In the genomic region with DNA sequence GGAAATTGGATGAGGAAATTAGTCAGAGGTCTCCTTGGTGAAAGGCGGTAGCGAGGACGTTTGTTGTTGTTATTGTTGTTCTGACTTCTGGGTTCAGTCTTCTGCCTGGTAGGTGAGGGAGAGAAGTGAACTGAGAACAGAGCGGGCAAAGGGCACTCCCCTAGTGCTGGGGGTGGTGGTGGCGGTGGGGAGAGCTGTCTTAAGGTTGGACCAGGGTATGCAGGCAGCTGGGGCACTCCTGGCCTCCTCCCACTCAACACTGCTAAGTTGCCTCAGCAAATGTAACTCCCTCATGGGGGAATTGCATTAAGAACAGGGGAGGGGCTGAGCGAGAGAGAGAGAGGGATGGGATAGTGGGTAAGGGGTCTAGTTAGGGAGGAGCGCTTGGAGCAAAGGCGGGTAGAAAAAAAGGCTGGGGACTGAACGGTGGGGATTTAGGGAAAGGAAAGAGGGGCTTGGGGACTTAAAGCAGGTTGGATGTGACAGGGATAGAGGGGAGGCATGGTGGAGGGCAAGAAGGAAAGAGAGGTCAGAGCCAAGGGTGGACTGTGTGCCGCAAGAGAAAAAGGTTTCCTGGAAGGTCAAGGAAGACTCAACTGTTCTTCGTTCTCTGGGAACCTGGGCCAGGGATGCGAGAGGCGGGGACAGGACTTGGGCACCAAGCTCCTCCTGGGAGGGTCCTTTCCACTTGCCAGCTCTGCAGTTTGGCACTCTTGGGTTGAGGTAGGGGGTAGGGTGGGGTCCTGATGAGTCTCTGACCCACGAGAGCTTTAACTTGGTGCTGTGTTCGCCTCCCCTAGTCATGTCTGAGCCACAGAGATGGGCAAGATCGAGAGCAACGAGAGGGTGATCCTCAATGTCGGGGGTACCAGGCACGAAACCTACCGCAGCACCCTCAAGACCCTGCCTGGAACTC, we compare ENCODE assay signal across 7 mouse cellular contexts. TPM values are rescaled to one million over a fixed set of nuclear protein-coding genes. Genes with fewer than 3 reads are reported as not detected.
A peak's percentile ranks its signal among the peaks of the same experiment; 100 is the strongest.
DNase-seq lines count a peak whose midpoint lies in the region; ATAC-seq and TF ChIP-seq lines count a peak whose summit lies in the region.

Gene Kcnc2 (plus strand): TSS at position 235 of the 916 bp plus-strand sequence.

- ATAC-seq in forebrain, embryonic 14.5 days, result peak; percentile 63
- peak; percentile 78 for ATAC-seq in kidney, embryonic 15.5 days (replicated peaks; ENCODE audit: low FRiP score)
- ATAC-seq in liver, postnatal 0 days, result no peak
- ATAC-seq in stomach, postnatal 0 days (ENCODE audit: low FRiP score, low TSS enrichment), result 0 out of 2 replicates have a peak, but pooled peaks have one; percentile 57
- ATAC-seq in megakaryocyte-erythroid progenitor cell, adult 5-6 weeks (replicated peaks; ENCODE audit: low FRiP score, low TSS enrichment, poor library complexity, severe bottlenecking), result no peak

- no peak for TF ChIP-seq EP300 in liver, postnatal 0 days (IDR thresholded peaks at IDR 0.05; ENCODE audit: low read depth)
- no peak for TF ChIP-seq EP300 in stomach, postnatal 0 days (optimal IDR thresholded peaks at IDR 0.05)

- no peaks in the 10 kb centered on the region for H3K36me3 ChIP-seq in testis, adult 2 months (ENCODE audit: control insufficient read depth, insufficient read depth, low read length)
- no peaks in the 10 kb centered on the region for H3K36me3 ChIP-seq in forebrain, embryonic 14.5 days (ENCODE audit: control insufficient read depth, insufficient read depth, low read length)
- no peaks in the 10 kb centered on the region for H3K36me3 ChIP-seq in kidney, embryonic 15.5 days
- H3K36me3 ChIP-seq in liver, postnatal 0 days (replicated peaks; ENCODE audit: insufficient read depth, low read length), result no peaks in the 10 kb centered on the region
- no peaks in the 10 kb centered on the region for H3K36me3 ChIP-seq in stomach, postnatal 0 days (ENCODE audit: control insufficient read depth, insufficient read depth, low read length)

- no peak for DNase-seq in testis, postnatal 10 days (ENCODE audit: low spot score)
- peak; percentile 35 for DNase-seq in forebrain, embryonic 14.5 days (ENCODE audit: low spot score)
- DNase-seq in liver, postnatal 0 days, result no peak
- DNase-seq in stomach, postnatal 0 days (ENCODE audit: low spot score), result peak; percentile 14

- H3K27ac ChIP-seq in testis, adult 2 months (ENCODE audit: control insufficient read depth, insufficient read depth, low read depth, low read length), result no peak within 1 kb of the TSS
- no peak within 1 kb of the TSS for H3K27ac ChIP-seq in forebrain, embryonic 14.5 days (ENCODE audit: low read depth, low read length)
- 0 out of 2 replicates have a peak within 1 kb of the TSS, but pooled peaks have one; percentile 2 for H3K27ac ChIP-seq in kidney, embryonic 15.5 days
- H3K27ac ChIP-seq in liver, postnatal 0 days (ENCODE audit: low read depth), result no peak within 1 kb of the TSS
- no peak within 1 kb of the TSS for H3K27ac ChIP-seq in stomach, postnatal 0 days (replicated peaks)

- peaks cover 4% of the 10 kb centered on the region; the same call in 1 of the 2 replicates for H3K27me3 ChIP-seq in testis, adult 2 months (ENCODE audit: control insufficient read depth, insufficient read depth, low read length)
- peaks cover 18% of the 10 kb centered on the region for H3K27me3 ChIP-seq in forebrain, embryonic 14.5 days (replicated peaks; ENCODE audit: control insufficient read depth, insufficient read depth, low read length)
- peaks cover 38% of the 10 kb centered on the region for H3K27me3 ChIP-seq in kidney, embryonic 15.5 days
- peaks cover 43% of the 10 kb centered on the region for H3K27me3 ChIP-seq in liver, postnatal 0 days (ENCODE audit: insufficient read depth, low read length)
- H3K27me3 ChIP-seq in stomach, postnatal 0 days (ENCODE audit: control insufficient read depth, insufficient read depth, low read length), result 0 out of 2 replicates have a peak, but pooled peaks cover 3% of the 10 kb centered on the region

- no peaks in the 10 kb centered on the region for H3K9me3 ChIP-seq in forebrain, embryonic 14.5 days (replicated peaks; ENCODE audit: control insufficient read depth, low read length)
- no peaks in the 10 kb centered on the region for H3K9me3 ChIP-seq in kidney, embryonic 15.5 days (replicated peaks)
- H3K9me3 ChIP-seq in liver, postnatal 0 days (ENCODE audit: low read length), result no peaks in the 10 kb centered on the region
- H3K9me3 ChIP-seq in stomach, postnatal 0 days (ENCODE audit: control insufficient read depth, low read length), result no peaks in the 10 kb centered on the region

- TF ChIP-seq POLR2A in testis, adult 2 months (IDR thresholded peaks at IDR 0.05; ENCODE audit: control insufficient read depth, low read depth, low read length), result no peak

- peak within 1 kb of the TSS; percentile 68 for H3K9ac ChIP-seq in forebrain, embryonic 14.5 days (ENCODE audit: low read length)
- H3K9ac ChIP-seq in kidney, embryonic 15.5 days, result peak within 1 kb of the TSS; percentile 49
- 0 out of 2 replicates have a peak within 1 kb of the TSS, but pooled peaks have one; percentile 11 for H3K9ac ChIP-seq in liver, postnatal 0 days (replicated peaks)
- H3K9ac ChIP-seq in stomach, postnatal 0 days (ENCODE audit: low read length), result peak within 1 kb of the TSS; percentile 43

- H3K4me3 ChIP-seq in testis, adult 2 months (ENCODE audit: control insufficient read depth, low read depth, low read length), result peak within 1 kb of the TSS; percentile 82
- peak within 1 kb of the TSS; percentile 57 for H3K4me3 ChIP-seq in forebrain, embryonic 14.5 days (ENCODE audit: low read depth, low read length)
- peak within 1 kb of the TSS; percentile 53 for H3K4me3 ChIP-seq in kidney, embryonic 15.5 days (replicated peaks)
- peak within 1 kb of the TSS; percentile 36 for H3K4me3 ChIP-seq in liver, postnatal 0 days (ENCODE audit: low read depth, low read length)
- peak within 1 kb of the TSS; percentile 44 for H3K4me3 ChIP-seq in stomach, postnatal 0 days (ENCODE audit: low read depth, low read length)

- peak within 1 kb of the TSS; percentile 96 for H3K4me2 ChIP-seq in forebrain, embryonic 14.5 days (ENCODE audit: low read length)
- peak within 1 kb of the TSS; percentile 86 for H3K4me2 ChIP-seq in kidney, embryonic 15.5 days
- peak within 1 kb of the TSS; percentile 65 for H3K4me2 ChIP-seq in liver, postnatal 0 days (ENCODE audit: low read depth, low read length)
- H3K4me2 ChIP-seq in stomach, postnatal 0 days (replicated peaks; ENCODE audit: low read depth), result peak within 1 kb of the TSS; percentile 78

- WGBS in forebrain, embryonic 14.5 days, result 1% methylated on average over 20 of the region's 20 CpGs
- WGBS in kidney, embryonic 15.5 days, result 2% methylated on average over 20 of the region's 20 CpGs
- WGBS in liver, postnatal 0 days (ENCODE audit: insufficient replicate concordance), result 2% methylated on average over 19 of the region's 20 CpGs
- whole genome bisulfite sequencing in stomach, postnatal 0 days, result 5% methylated on average over 20 of the region's 20 CpGs

- no peak for TF ChIP-seq CTCF in testis, adult 2 months (IDR thresholded peaks at IDR 0.05; ENCODE audit: control insufficient read depth, insufficient read depth, insufficient replicate concordance, low read depth, low read length)
- no peak for TF ChIP-seq CTCF in liver, postnatal 0 days (IDR thresholded peaks at IDR 0.05; ENCODE audit: low read depth)
- TF ChIP-seq CTCF in stomach, postnatal 0 days (IDR thresholded peaks at IDR 0.05; ENCODE audit: low read depth), result no peak

- peaks cover 21% of the 10 kb centered on the region for H3K4me1 ChIP-seq in testis, adult 2 months (ENCODE audit: control insufficient read depth, insufficient read depth, low read length)
- no peaks in the 10 kb centered on the region; the same call in 1 of the 2 replicates for H3K4me1 ChIP-seq in forebrain, embryonic 14.5 days (ENCODE audit: control insufficient read depth, insufficient read depth, low read length)
- peaks cover 25% of the 10 kb centered on the region for H3K4me1 ChIP-seq in kidney, embryonic 15.5 days
- peaks cover 3% of the 10 kb centered on the region; the same call in 1 of the 2 replicates for H3K4me1 ChIP-seq in liver, postnatal 0 days (ENCODE audit: insufficient read depth)
- peaks cover 2% of the 10 kb centered on the region; the same call in 1 of the 2 replicates for H3K4me1 ChIP-seq in stomach, postnatal 0 days (replicated peaks; ENCODE audit: control insufficient read depth, insufficient read depth)

RNA-seq across cellular contexts. Expression of gene Kcnc2, which starts in this region (rescaled TPM):
- 2.0 and 2.2 TPM in 2 replicates for polyA plus RNA-seq in testis, adult 2 months (2012; rRNA removed)
- polyA plus RNA-seq in forebrain, embryonic 14.5 days (2014; fragmentation: Nextera tagmentation; extraction: Ambion mirVana), result 3.5 and 4.4 TPM in 2 replicates
- polyA plus RNA-seq in kidney, embryonic 15.5 days (2015; fragmentation: Nextera tagmentation; extraction: Ambion mirVana), result 5.7 and 6.1 TPM in 2 replicates
- polyA plus RNA-seq in liver, postnatal 0 days (2015; fragmentation: Nextera tagmentation; extraction: Ambion mirVana), result not detected in 2 replicates
- 0.22 and 0.30 TPM in 2 replicates for polyA plus RNA-seq in stomach, postnatal 0 days (2015; fragmentation: Nextera tagmentation; extraction: Ambion mirVana)
- not detected in 2 replicates for total RNA-seq in megakaryocyte-erythroid progenitor cell, adult 5-6 weeks (2014; fragmentation: Nextera tagmentation)
- not detected in 2 replicates for total RNA-seq in megakaryocyte-erythroid progenitor cell, adult 5-6 weeks (2017)

Comparison
In these comparisons a context has a peak if more than half of its experiments do, and no peak if none do; other contexts are left out.
1. Peak in DNase-seq, ATAC-seq, H3K4me3 ChIP-seq, H3K9ac ChIP-seq and H3K4me2 ChIP-seq in stomach, postnatal 0 days; RNA of the gene not detected or under 1 TPM.
2. ATAC-seq: peak in forebrain, embryonic 14.5 days (single experiment) and kidney, embryonic 15.5 days (single experiment); none in liver, postnatal 0 days (single experiment) and megakaryocyte-erythroid progenitor cell, adult 5-6 weeks (single experiment).
3. H3K9ac ChIP-seq: peak in every context shown above with its lines; median percentile 68 in forebrain, embryonic 14.5 days; 49 in kidney, embryonic 15.5 days; 43 in stomach, postnatal 0 days; 11 in liver, postnatal 0 days.
4. Peak in every context shown above with its lines, with median percentiles within 50 percentile points of each other: H3K4me3 ChIP-seq and H3K4me2 ChIP-seq.